Mouse (Mus musculus) layer of hippocampus, adult 8-10 months (tissue): ENCODE data around the gene Wdr90. TPM values are rescaled to one million over a fixed set of nuclear protein-coding genes. Genes with fewer than 3 reads are reported as not detected.
"Not testable (repeated sequence)": the region's sequence is repeated elsewhere in the genome, so short reads cannot be mapped to it uniquely, and the experiment has no call there.

Experiments
- DNase-seq, 2 experiments: peaks; one replicate each; pipeline ENCODE4 v3.0.0; 2022; ENCODE audit warnings: low spot score in 2 of 2
- microRNA-seq, 2 experiments: library from miRNA; unstranded; fragments of <30 nt; microRNA quantifications; one replicate each; pipeline ENCODE4 v1.2.0; 2022
- total RNA-seq, 4 experiments: library from RNA; stranded (reverse); gene quantifications; 2 replicates each; pipeline ENCODE4 v1.2.4; 2022

Wdr90 gene
- total RNA-seq, 4 experiments from 2014 or later, result 19.0 to 28.8 (median 23.6) TPM

DNA sequence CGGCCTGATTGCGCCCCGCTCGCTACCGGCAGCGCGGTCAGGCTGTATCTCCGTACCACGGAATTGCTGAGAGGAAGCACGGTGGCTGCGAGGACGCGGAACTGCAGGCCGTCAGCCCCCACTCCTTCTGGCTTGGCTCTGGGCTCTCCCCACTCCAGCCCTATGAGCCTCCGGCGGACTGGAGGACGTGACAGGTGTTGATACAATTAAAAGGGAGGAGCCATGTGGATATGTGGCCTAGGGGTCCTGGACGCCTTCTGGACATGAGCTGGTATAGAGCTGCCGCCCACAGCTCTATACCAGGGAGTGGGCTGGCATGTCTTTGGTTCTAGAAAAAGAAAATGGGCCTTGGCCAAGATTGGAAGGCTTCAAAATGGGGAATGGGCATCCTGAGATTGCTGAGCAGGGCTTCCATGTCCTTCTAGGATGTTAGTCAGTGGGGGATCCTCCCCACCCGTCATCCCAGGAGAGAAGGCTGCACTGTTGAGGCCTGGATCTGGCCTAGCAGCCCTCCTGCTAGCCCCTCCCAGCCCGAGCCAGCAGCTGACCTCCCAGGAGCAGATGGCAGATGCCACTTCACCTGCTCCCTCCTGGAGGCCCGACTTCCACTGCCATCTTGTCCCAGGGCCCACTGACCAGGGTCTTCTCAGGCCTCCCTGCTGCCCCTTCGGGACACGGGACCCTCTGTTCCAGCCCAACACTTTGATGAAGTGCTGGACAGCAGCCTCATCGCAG is 51.5 kb downstream of the Wdr90 start:
- no peak for DNase-seq

- DNase-seq, result peak; percentile 86 to 87
Measured at GRCm38 (mm10) chr17:25808789-25809605, 52.3 kb downstream of the Wdr90 start, which contains the start of gene Fbxl16. Gene Fbxl16 (plus strand): TSS chr17:25809085.

DNA sequence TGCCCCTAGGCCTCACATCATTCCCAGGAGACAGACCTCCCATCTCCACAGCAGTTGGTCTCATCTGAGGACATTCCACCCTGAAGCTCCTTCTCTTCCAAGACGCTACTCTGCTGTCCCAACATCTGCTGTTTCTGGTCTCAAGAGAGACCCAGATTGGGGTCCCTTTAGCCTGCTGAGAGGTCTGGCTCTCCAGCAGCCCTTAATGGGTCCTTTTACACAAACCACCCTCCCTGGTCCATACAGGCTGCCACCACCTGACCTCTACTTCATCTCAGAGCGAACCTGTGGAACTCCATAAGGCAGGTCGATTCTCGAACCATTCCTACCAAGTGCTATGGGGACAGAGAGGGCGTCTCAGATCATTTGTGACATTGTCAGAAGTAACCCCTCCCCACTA is 53.3 kb downstream of the Wdr90 start:
- DNase-seq, result no peak

- DNase-seq, result not testable (repeated sequence)
Measured at GRCm38 (mm10) chr17:25807452-25807851, 53.8 kb downstream of the Wdr90 start.

GRCm38 (mm10) chr17:25806507-25806906 is 54.8 kb downstream of the Wdr90 start:
- no peak for DNase-seq

- peak; percentile 88 to 91 for DNase-seq
Measured at GRCm38 (mm10) chr17:25802825-25803517, 58.3 kb downstream of the Wdr90 start.

GRCm38 (mm10) chr17:25801029-25801428 is 60.3 kb downstream of the Wdr90 start:
- peak in 1 of 2 experiments; percentile 78 for DNase-seq

- peak in 1 of 2 experiments; percentile 64 for DNase-seq
Measured at GRCm38 (mm10) chr17:25796951-25797369, 64.3 kb downstream of the Wdr90 start, which contains the start of gene Metrn. Gene Metrn (minus strand): TSS chr17:25797136.

DNA sequence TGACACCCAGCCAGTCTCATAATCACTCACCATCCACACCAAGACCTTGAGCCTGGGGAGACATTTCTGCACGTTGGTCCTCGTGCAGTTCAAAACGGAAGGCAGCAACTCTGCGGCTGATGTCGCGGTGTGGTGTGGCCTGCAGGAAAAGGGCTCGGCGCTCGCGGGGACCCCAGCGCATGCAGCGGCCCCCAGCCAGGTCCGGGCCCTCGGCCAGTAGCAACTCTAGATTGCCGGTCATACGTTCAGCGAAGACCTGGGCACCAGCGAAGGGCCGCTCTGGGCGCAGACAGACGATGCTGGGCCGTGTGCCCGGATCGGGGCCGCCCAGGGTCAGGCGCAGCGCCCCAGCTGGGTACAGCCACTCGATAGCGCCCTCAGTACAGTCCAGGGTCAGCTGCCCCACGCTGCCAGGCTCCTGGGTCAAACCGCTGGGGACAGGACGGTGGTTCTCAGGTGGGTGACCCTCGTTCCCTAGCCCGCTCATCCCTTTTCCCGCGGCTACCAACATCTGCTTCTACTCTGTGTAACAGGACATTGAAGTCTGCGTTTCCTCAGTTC is 65.0 kb downstream of the Wdr90 start:
- DNase-seq, result no peak

- DNase-seq, result peak; percentile 74 to 86
Measured at GRCm38 (mm10) chr17:25795609-25796092, 65.7 kb downstream of the Wdr90 start, which contains the start of gene AC134908.4. Gene AC134908.4 (minus strand): TSS chr17:25795659.

GRCm38 (mm10) chr17:25794998-25795397 is 66.3 kb downstream of the Wdr90 start:
- DNase-seq, result no peak

Small RNA genes within 50 kb of the gene (microRNA-seq; reads per million reads assigned to microRNA genes)
- gene Mir3082, result 2.9 to 7.1 reads per million in 2 experiments

Other genes starting within 250 kb of the Wdr90 start
- gene Gng13, start 144.3 kb downstream of the Wdr90 start, total RNA-seq, result 100 to 1,000 TPM; 115 to 135 (median 117) TPM
- gene Chtf18, start 134.1 kb downstream of the Wdr90 start, total RNA-seq, result 1 to 10 TPM; 1.3 to 4.9 (median 2.0) TPM
- 10 to 100 TPM; 51.7 to 56.8 (median 54.0) TPM for gene Rpusd1, start 133.8 kb downstream of the Wdr90 start, total RNA-seq
- gene Mslnl, start 125.5 kb downstream of the Wdr90 start, total RNA-seq, result under 1 TPM in 3 of 4 experiments, not detected in 1; 0.13 to 0.41 (median 0.23) TPM
- gene Msln, start 107.1 kb downstream of the Wdr90 start, total RNA-seq, result 1 to 10 TPM in 2 of 4 experiments, under 1 TPM in 2; 0.21 to 1.8 (median 0.92) TPM
- 10 to 100 TPM; 33.0 to 45.0 (median 34.2) TPM for gene Narfl, start 87.7 kb downstream of the Wdr90 start, total RNA-seq
- gene Haghl, start 75.8 kb downstream of the Wdr90 start, total RNA-seq, result 100 to 1,000 TPM in 2 of 4 experiments, 10 to 100 TPM in 2; 94.5 to 130 (median 112) TPM
- under 1 TPM; 0.43 to 1.00 (median 0.94) TPM for gene Ccdc78, start 74.9 kb downstream of the Wdr90 start, total RNA-seq
- gene Fam173a, start 68.6 kb downstream of the Wdr90 start, total RNA-seq, result 100 to 1,000 TPM in 2 of 4 experiments, 10 to 100 TPM in 2; 93.0 to 103 (median 99.1) TPM
- gene AC134908.4, start 65.8 kb downstream of the Wdr90 start, total RNA-seq, result 1 to 10 TPM in 1 of 4 experiments, not detected in 3; 1.5 TPM
- 10 to 100 TPM; 66.8 to 93.2 (median 84.5) TPM for gene Metrn, start 64.4 kb downstream of the Wdr90 start, total RNA-seq
- gene Fbxl16, start 52.4 kb downstream of the Wdr90 start, total RNA-seq, result 100 to 1,000 TPM; 532 to 577 (median 554) TPM
- 10 to 100 TPM; 22.8 to 29.0 (median 26.5) TPM for gene Wdr24, start 37.9 kb downstream of the Wdr90 start, total RNA-seq
- 10 to 100 TPM; 61.0 to 63.6 (median 61.8) TPM for gene Jmjd8, start 32.6 kb downstream of the Wdr90 start, total RNA-seq
- gene Stub1, start 28.1 kb downstream of the Wdr90 start, total RNA-seq, result 100 to 1,000 TPM; 151 to 155 (median 152) TPM
- 10 to 100 TPM; 31.6 to 44.8 (median 40.9) TPM for gene Rhbdl1, start 24.2 kb downstream of the Wdr90 start, total RNA-seq
- 10 to 100 TPM; 21.4 to 27.6 (median 25.7) TPM for gene Gm20683, start 19.7 kb downstream of the Wdr90 start, total RNA-seq
- gene Rhot2, start 16.6 kb downstream of the Wdr90 start, total RNA-seq, result 100 to 1,000 TPM in 1 of 4 experiments, 10 to 100 TPM in 3; 81.2 to 107 (median 93.1) TPM
- 10 to 100 TPM; 16.9 to 26.9 (median 21.5) TPM for gene Mcrip2, start 7.3 kb upstream of the Wdr90 start, total RNA-seq
- 10 to 100 TPM; 37.5 to 42.2 (median 39.1) TPM for gene Mettl26, start 13.6 kb upstream of the Wdr90 start, total RNA-seq
- gene Wfikkn1, start 19.4 kb upstream of the Wdr90 start, total RNA-seq, result 1 to 10 TPM; 1.6 to 2.4 (median 1.9) TPM
- gene Rab40c, start 58.2 kb upstream of the Wdr90 start, total RNA-seq, result 10 to 100 TPM; 42.0 to 72.9 (median 46.4) TPM
- 100 to 1,000 TPM; 104 to 128 (median 120) TPM for gene Pigq, start 83.4 kb upstream of the Wdr90 start, total RNA-seq
- gene Nhlrc4, start 83.5 kb upstream of the Wdr90 start, total RNA-seq, result 1 to 10 TPM in 1 of 4 experiments, under 1 TPM in 2, not detected in 1; 0.16 to 2.8 (median 0.28) TPM
- 1 to 10 TPM in 1 of 4 experiments, under 1 TPM in 3; 0.77 to 1.2 (median 0.88) TPM for gene A930017K11Rik, start 91.1 kb upstream of the Wdr90 start, total RNA-seq
- gene Capn15, start 124.3 kb upstream of the Wdr90 start, total RNA-seq, result 10 to 100 TPM; 45.4 to 61.2 (median 53.8) TPM
- 100 to 1,000 TPM in 3 of 4 experiments, 10 to 100 TPM in 1; 96.5 to 113 (median 102) TPM for gene Rab11fip3, start 208.1 kb upstream of the Wdr90 start, total RNA-seq
- gene Decr2, start 228.8 kb upstream of the Wdr90 start, total RNA-seq, result 10 to 100 TPM; 27.6 to 31.2 (median 29.7) TPM
- 1 to 10 TPM; 5.1 to 6.3 (median 5.4) TPM for gene Nme4, start 234.1 kb upstream of the Wdr90 start, total RNA-seq